Comparison of ENCODE assay signal across 9 mouse cellular contexts in genomic region chr1:135020970-135021369, GRCm38 (mm10). TPM values are rescaled to one million over a fixed set of nuclear protein-coding genes. Genes with fewer than 3 reads are reported as not detected.
DNase-seq lines count a peak whose midpoint lies in the region; ATAC-seq lines count a peak whose summit lies in the region.
"Had no signal": no experiment of that assay in that cellular context is flagged by ENCODE, and none has a peak within 500 bp of the region (broad histone marks: within the 10 kb centered on the region; RNA-seq: fewer than 3 reads in every experiment).

No protein-coding gene starts in this region.

- H3K9ac ChIP-seq in heart, embryonic 12.5 days, result no peak overlapping the region

- no peaks in the 10 kb centered on the region for H3K9me3 ChIP-seq in heart, embryonic 12.5 days (replicated peaks)

- peaks cover 65% of the 10 kb centered on the region for H3K4me1 ChIP-seq in heart, embryonic 12.5 days (replicated peaks)

- H3K27me3 ChIP-seq in heart, embryonic 12.5 days (replicated peaks), result no peaks in the 10 kb centered on the region

- peak overlapping the region; percentile 60 for H3K27ac ChIP-seq in heart, embryonic 12.5 days (ENCODE audit: poor library complexity, severe bottlenecking)

- H3K36me3 ChIP-seq in heart, embryonic 12.5 days, result no peaks in the 10 kb centered on the region

- ATAC-seq in heart, embryonic 12.5 days (ENCODE audit: insufficient number of reproducible peaks, low FRiP score), result peak; percentile 62

- DNase-seq in heart, adult 8-10 months (ENCODE audit: low spot score), result no peak
- peak; percentile 17 for DNase-seq in urinary bladder, postnatal 14 days (ENCODE audit: low spot score)
- DNase-seq in urinary bladder, postnatal 4 days (ENCODE audit: low spot score in 2 of 2), result no peak
- peak; percentile 14 to 38 for DNase-seq in kidney, postnatal 36 days
- no peak for DNase-seq in MN1 (ENCODE audit: low spot score)
- DNase-seq in cerebellum, adult 11 months, result no peak
- DNase-seq in right cerebral cortex, postnatal 36 days (ENCODE audit: low spot score in 2 of 2), result no peak
- DNase-seq: cerebellum, postnatal 36 days had no signal

- peak overlapping the region; percentile 29 for H3K4me2 ChIP-seq in heart, embryonic 12.5 days

- H3K4me3 ChIP-seq in heart, embryonic 12.5 days, result no peak overlapping the region

- 15% methylated on average over 5 of the region's 5 CpGs for WGBS in heart, embryonic 12.5 days

RNA-seq across cellular contexts. Expression of gene Ube2t, which starts 58.6 kb away (rescaled TPM):
- polyA plus RNA-seq in heart, embryonic 12.5 days (2016; fragmentation: Nextera tagmentation; extraction: Ambion mirVana), result 46.6 and 48.7 TPM in 2 replicates
- total RNA-seq in heart, adult 8-10 months (2022), result 1 to 10 TPM; 5.3 to 9.7 (median 7.4) TPM

Comparison
In these comparisons a context has a peak if more than half of its experiments do, and no peak if none do; other contexts are left out.
1. DNase-seq: peak in urinary bladder, postnatal 14 days (single experiment) and kidney, postnatal 36 days (2 of 2); none in heart, adult 8-10 months (single experiment), urinary bladder, postnatal 4 days (0 of 2), MN1 (single experiment), cerebellum, adult 11 months (single experiment) and right cerebral cortex, postnatal 36 days (0 of 2).